In genomic region chr14:8608559-8609171, GRCm38 (mm10) we compare ENCODE assay signal across 9 mouse cellular contexts. TPM values are rescaled to one million over a fixed set of nuclear protein-coding genes. Genes with fewer than 3 reads are reported as not detected.
DNase-seq lines count a peak whose midpoint lies in the region; ATAC-seq lines count a peak whose summit lies in the region.
"Had no signal": no experiment of that assay in that cellular context is flagged by ENCODE, and none has a peak within 500 bp of the region (broad histone marks: within the 10 kb centered on the region; RNA-seq: fewer than 3 reads in every experiment).

No protein-coding gene starts in this region.

- DNase-seq in ovary, postnatal 36 days (ENCODE audit: low spot score): peak; percentile 28
- no peak for DNase-seq in ovary, postnatal 10 days (ENCODE audit: low spot score)
- DNase-seq in cerebellum, adult 18-20 months: peak; percentile 17
- DNase-seq in kidney, adult 8-10 months: peak; percentile 1 to 59
- DNase-seq in limb, embryonic 10.5 days (ENCODE audit: low spot score): peak; percentile 64
- peak; percentile 56 to 62 for DNase-seq in urinary bladder, postnatal 36 days (ENCODE audit: low spot score in 2 of 2)

- no peak overlapping the region for H3K4me2 ChIP-seq in forebrain, embryonic 16.5 days (ENCODE audit: low read length)
- H3K4me2 ChIP-seq in neural tube, embryonic 13.5 days: no peak overlapping the region
- H3K4me2 ChIP-seq: embryonic facial prominence, embryonic 15.5 days had no signal

- H3K9ac ChIP-seq in forebrain, embryonic 16.5 days (replicated peaks; ENCODE audit: low read depth, low read length): no peak overlapping the region
- H3K9ac ChIP-seq in neural tube, embryonic 13.5 days: no peak overlapping the region
- H3K9ac ChIP-seq: embryonic facial prominence, embryonic 15.5 days had no signal

- no peaks in the 10 kb centered on the region for H3K9me3 ChIP-seq in forebrain, embryonic 16.5 days (ENCODE audit: control insufficient read depth, low read length)
- H3K9me3 ChIP-seq in limb, embryonic 10.5 days (replicated peaks): no peaks in the 10 kb centered on the region
- no peaks in the 10 kb centered on the region for H3K9me3 ChIP-seq in neural tube, embryonic 13.5 days
- H3K9me3 ChIP-seq: embryonic facial prominence, embryonic 15.5 days had no signal

- H3K36me3 ChIP-seq in forebrain, embryonic 16.5 days (ENCODE audit: control insufficient read depth, insufficient read depth): no peaks in the 10 kb centered on the region
- no peaks in the 10 kb centered on the region for H3K36me3 ChIP-seq in limb, embryonic 10.5 days
- H3K36me3 ChIP-seq in neural tube, embryonic 13.5 days: no peaks in the 10 kb centered on the region
- H3K36me3 ChIP-seq: embryonic facial prominence, embryonic 15.5 days had no signal

- no peak overlapping the region for H3K4me3 ChIP-seq in forebrain, embryonic 16.5 days (replicated peaks; ENCODE audit: low read length)
- H3K4me3 ChIP-seq in limb, embryonic 10.5 days: no peak overlapping the region
- H3K4me3 ChIP-seq in neural tube, embryonic 13.5 days: no peak overlapping the region
- H3K4me3 ChIP-seq: embryonic facial prominence, embryonic 15.5 days had no signal

- 4% methylated on average over 3 of the region's 3 CpGs for WGBS in forebrain, embryonic 16.5 days
- WGBS in limb, embryonic 10.5 days: 12% methylated on average over 3 of the region's 3 CpGs
- 7% methylated on average over 3 of the region's 3 CpGs for WGBS in neural tube, embryonic 13.5 days

- no peak overlapping the region for H3K27ac ChIP-seq in forebrain, embryonic 16.5 days (ENCODE audit: low read length)
- H3K27ac ChIP-seq in limb, embryonic 10.5 days: no peak overlapping the region
- no peak overlapping the region for H3K27ac ChIP-seq in neural tube, embryonic 13.5 days (replicated peaks)
- H3K27ac ChIP-seq: embryonic facial prominence, embryonic 15.5 days had no signal

- ATAC-seq in forebrain, embryonic 16.5 days: peak; percentile 94
- ATAC-seq in neural tube, embryonic 13.5 days (ENCODE audit: low read depth): peak; percentile 75; the same call in 1 of the 2 replicates

- H3K27me3 ChIP-seq in forebrain, embryonic 16.5 days (replicated peaks; ENCODE audit: control insufficient read depth, insufficient read depth, low read length): no peaks in the 10 kb centered on the region
- no peaks in the 10 kb centered on the region for H3K27me3 ChIP-seq in limb, embryonic 10.5 days (ENCODE audit: low read depth, poor library complexity, severe bottlenecking)
- H3K27me3 ChIP-seq in neural tube, embryonic 13.5 days: no peaks in the 10 kb centered on the region
- H3K27me3 ChIP-seq: embryonic facial prominence, embryonic 15.5 days had no signal

- H3K4me1 ChIP-seq in forebrain, embryonic 16.5 days (replicated peaks; ENCODE audit: control insufficient read depth, insufficient read depth, low read length): no peaks in the 10 kb centered on the region
- no peaks in the 10 kb centered on the region for H3K4me1 ChIP-seq in limb, embryonic 10.5 days
- peaks cover 6% of the 10 kb centered on the region for H3K4me1 ChIP-seq in neural tube, embryonic 13.5 days (replicated peaks)
- H3K4me1 ChIP-seq: embryonic facial prominence, embryonic 15.5 days had no signal

RNA-seq across cellular contexts. Expression of gene 4930452B06Rik, which starts 57.4 kb away (rescaled TPM):
- polyA plus RNA-seq in forebrain, embryonic 16.5 days (2015; fragmentation: Nextera tagmentation; extraction: Ambion mirVana): 6.7 and 7.1 TPM in 2 replicates
- polyA plus RNA-seq in limb, embryonic 10.5 days (2016; fragmentation: Nextera tagmentation; extraction: Ambion mirVana): 9.5 and 11.3 TPM in 2 replicates
- polyA plus RNA-seq in neural tube, embryonic 13.5 days (2015; fragmentation: Nextera tagmentation; extraction: Ambion mirVana): 3.8 and 4.3 TPM in 2 replicates
